Mouse (Mus musculus): Measurements from ENCODE around the gene Itpr2. TPM values are rescaled to one million over a fixed set of nuclear protein-coding genes. Genes with fewer than 3 reads are reported as not detected.
A peak's percentile ranks its signal among the peaks of the same experiment; 100 is the strongest.

Itpr2 gene
- total and polyA plus RNA-seq, 3 experiments, result 2.3 to 46.0 (median 37.6) TPM

- Histone ChIP-seq H3K4me3 (ENCODE audit: low read depth, low read length) (no peak overlapping the region), H3K4me1 (ENCODE audit: insufficient read depth, low read depth, low read length) (no peaks in the 10 kb centered on the region), H3K27me3 (ENCODE audit: insufficient read depth, low read length) (no peaks in the 10 kb centered on the region), H3K36me3 (replicated peaks) (peaks cover 36% of the 10 kb centered on the region), H3K9me3 (replicated peaks) (no peaks in the 10 kb centered on the region)
- DNase-seq (ENCODE audit: low spot score), result no peak
- TF ChIP-seq POLR2AphosphoS5 (IDR thresholded peaks at IDR 0.05; ENCODE audit: insufficient replicate concordance, low read depth, low read length) (no peak), CTCF (IDR thresholded peaks at IDR 0.05; ENCODE audit: low read depth, low read length) (peak; percentile 69)
- 0 out of 2 replicates have a peak, but pooled peaks have one; percentile 36 for ATAC-seq (ENCODE audit: extremely low read depth, insufficient number of reproducible peaks, low FRiP score, poor library complexity, severe bottlenecking)
Observed at GRCm38 (mm10) chr6:146344732-146345131, 157.3 kb downstream of the Itpr2 start.

GRCm38 (mm10) chr6:146343671-146344384, 158.2 kb downstream of the Itpr2 start:
- ATAC-seq (ENCODE audit: extremely low read depth, insufficient number of reproducible peaks, low FRiP score, poor library complexity, severe bottlenecking) (no peak), DNase-seq (ENCODE audit: low spot score) (no peak)
- no peaks in the 10 kb centered on the region for H3K27me3 ChIP-seq (ENCODE audit: insufficient read depth, low read length)
- H3K4me3 ChIP-seq (ENCODE audit: low read depth, low read length), result no peak overlapping the region
- H3K36me3 ChIP-seq (replicated peaks), result peaks cover 38% of the 10 kb centered on the region
- no peak for TF ChIP-seq CTCF (IDR thresholded peaks at IDR 0.05; ENCODE audit: low read depth, low read length)
- no peak for TF ChIP-seq POLR2AphosphoS5 (IDR thresholded peaks at IDR 0.05; ENCODE audit: insufficient replicate concordance, low read depth, low read length)
- TF ChIP-seq GATA1 (IDR thresholded peaks at IDR 0.05; ENCODE audit: borderline replicate concordance, low read length), result no peak
- no peak for TF ChIP-seq GATA2 (IDR thresholded peaks at IDR 0.05; ENCODE audit: borderline replicate concordance, low read depth, low read length)
- TF ChIP-seq TAL1 (conservative IDR thresholded peaks at IDR 0.05; ENCODE audit: low read depth, low read length), result no peak
- no peaks in the 10 kb centered on the region for H3K9me3 ChIP-seq (replicated peaks)
- no peaks in the 10 kb centered on the region for H3K4me1 ChIP-seq (ENCODE audit: insufficient read depth, low read depth, low read length)

GRCm38 (mm10) chr6:146342995-146343394, 159.0 kb downstream of the Itpr2 start:
- Histone ChIP-seq H3K4me1 (ENCODE audit: insufficient read depth, low read depth, low read length) (no peaks in the 10 kb centered on the region), H3K27me3 (ENCODE audit: insufficient read depth, low read length) (no peaks in the 10 kb centered on the region), H3K36me3 (replicated peaks) (peaks cover 38% of the 10 kb centered on the region), H3K9me3 (replicated peaks) (no peaks in the 10 kb centered on the region), H3K4me3 (ENCODE audit: low read depth, low read length) (no peak overlapping the region)
- DNase-seq (ENCODE audit: low spot score) (no peak), ATAC-seq (ENCODE audit: extremely low read depth, insufficient number of reproducible peaks, low FRiP score, poor library complexity, severe bottlenecking) (no peak)
- TF ChIP-seq GATA1 (IDR thresholded peaks at IDR 0.05; ENCODE audit: borderline replicate concordance, low read length) (no peak), TAL1 (conservative IDR thresholded peaks at IDR 0.05; ENCODE audit: low read depth, low read length) (no peak), GATA2 (IDR thresholded peaks at IDR 0.05; ENCODE audit: borderline replicate concordance, low read depth, low read length) (no peak), POLR2AphosphoS5 (IDR thresholded peaks at IDR 0.05; ENCODE audit: insufficient replicate concordance, low read depth, low read length) (no peak), CTCF (IDR thresholded peaks at IDR 0.05; ENCODE audit: low read depth, low read length) (no peak)

- peaks cover 38% of the 10 kb centered on the region for H3K36me3 ChIP-seq (replicated peaks)
- TF ChIP-seq GATA1 (IDR thresholded peaks at IDR 0.05; ENCODE audit: borderline replicate concordance, low read length) (no peak), GATA2 (IDR thresholded peaks at IDR 0.05; ENCODE audit: borderline replicate concordance, low read depth, low read length) (no peak), CTCF (IDR thresholded peaks at IDR 0.05; ENCODE audit: low read depth, low read length) (no peak), POLR2AphosphoS5 (IDR thresholded peaks at IDR 0.05; ENCODE audit: insufficient replicate concordance, low read depth, low read length) (no peak), TAL1 (conservative IDR thresholded peaks at IDR 0.05; ENCODE audit: low read depth, low read length) (no peak)
- no peaks in the 10 kb centered on the region for H3K9me3 ChIP-seq (replicated peaks)
- H3K4me1 ChIP-seq (ENCODE audit: insufficient read depth, low read depth, low read length), result no peaks in the 10 kb centered on the region
- ATAC-seq (ENCODE audit: extremely low read depth, insufficient number of reproducible peaks, low FRiP score, poor library complexity, severe bottlenecking), result no peak
- H3K4me3 ChIP-seq (ENCODE audit: low read depth, low read length), result no peak overlapping the region
- DNase-seq (ENCODE audit: low spot score), result no peak
- no peaks in the 10 kb centered on the region for H3K27me3 ChIP-seq (ENCODE audit: insufficient read depth, low read length)
Observed at GRCm38 (mm10) chr6:146341934-146342333, 160.1 kb downstream of the Itpr2 start.

GRCm38 (mm10) chr6:146341413-146341812, 160.6 kb downstream of the Itpr2 start:
- TF ChIP-seq POLR2AphosphoS5 (IDR thresholded peaks at IDR 0.05; ENCODE audit: insufficient replicate concordance, low read depth, low read length) (no peak), GATA1 (IDR thresholded peaks at IDR 0.05; ENCODE audit: borderline replicate concordance, low read length) (no peak), TAL1 (conservative IDR thresholded peaks at IDR 0.05; ENCODE audit: low read depth, low read length) (no peak), GATA2 (IDR thresholded peaks at IDR 0.05; ENCODE audit: borderline replicate concordance, low read depth, low read length) (no peak), CTCF (IDR thresholded peaks at IDR 0.05; ENCODE audit: low read depth, low read length) (no peak)
- ATAC-seq (ENCODE audit: extremely low read depth, insufficient number of reproducible peaks, low FRiP score, poor library complexity, severe bottlenecking) (no peak), DNase-seq (ENCODE audit: low spot score) (no peak)
- peaks cover 1% of the 10 kb centered on the region; the same call in 1 of the 2 replicates for H3K4me1 ChIP-seq (ENCODE audit: insufficient read depth, low read depth, low read length)
- H3K27me3 ChIP-seq (ENCODE audit: insufficient read depth, low read length), result no peaks in the 10 kb centered on the region
- no peak overlapping the region for H3K4me3 ChIP-seq (ENCODE audit: low read depth, low read length)
- no peaks in the 10 kb centered on the region for H3K9me3 ChIP-seq (replicated peaks)
- H3K36me3 ChIP-seq (replicated peaks), result peaks cover 38% of the 10 kb centered on the region

- DNase-seq (ENCODE audit: low spot score), result no peak
- Histone ChIP-seq H3K36me3 (replicated peaks) (peaks cover 40% of the 10 kb centered on the region), H3K9me3 (replicated peaks) (no peaks in the 10 kb centered on the region)
Observed at GRCm38 (mm10) chr6:146340951-146341350, 161.1 kb downstream of the Itpr2 start.

More at GRCm38 (mm10) chr6:146340951-146341350, 161.1 kb downstream of the Itpr2 start:
- no peak overlapping the region for H3K4me3 ChIP-seq (ENCODE audit: low read depth, low read length)
- no peak for ATAC-seq (ENCODE audit: extremely low read depth, insufficient number of reproducible peaks, low FRiP score, poor library complexity, severe bottlenecking)
- TF ChIP-seq GATA2 (IDR thresholded peaks at IDR 0.05; ENCODE audit: borderline replicate concordance, low read depth, low read length) (no peak), GATA1 (IDR thresholded peaks at IDR 0.05; ENCODE audit: borderline replicate concordance, low read length) (no peak), CTCF (IDR thresholded peaks at IDR 0.05; ENCODE audit: low read depth, low read length) (no peak), POLR2AphosphoS5 (IDR thresholded peaks at IDR 0.05; ENCODE audit: insufficient replicate concordance, low read depth, low read length) (no peak), TAL1 (conservative IDR thresholded peaks at IDR 0.05; ENCODE audit: low read depth, low read length) (no peak)
- H3K4me1 ChIP-seq (ENCODE audit: insufficient read depth, low read depth, low read length), result peaks cover 6% of the 10 kb centered on the region
- H3K27me3 ChIP-seq (ENCODE audit: insufficient read depth, low read length), result no peaks in the 10 kb centered on the region

Data from G1E (cell line).